Mouse (Mus musculus) left cerebral cortex, postnatal 36 days (tissue): ENCODE data around the gene Mab21l2. TPM values are rescaled to one million over a fixed set of nuclear protein-coding genes. Genes with fewer than 3 reads are reported as not detected.

Source experiments
- DNase-seq, 2 experiments: peaks; one replicate each; pipeline ENCODE4 v3.0.0; 2021 to 2022; ENCODE audit warnings: low spot score in 2 of 2, mixed read lengths in 1 of 2
- intact Hi-C: fragments of 180-260 bp; cut with DNase I; formaldehyde crosslinking; loops from one replicate; pipeline ENCODE4 v1.15.1; 2025
- total RNA-seq, 2 experiments: library from RNA; stranded (reverse); gene quantifications; 2 replicates each; pipeline ENCODE4 v1.2.3; 2021

The Mab21l2 gene
- not detected for total RNA-seq

DNA sequence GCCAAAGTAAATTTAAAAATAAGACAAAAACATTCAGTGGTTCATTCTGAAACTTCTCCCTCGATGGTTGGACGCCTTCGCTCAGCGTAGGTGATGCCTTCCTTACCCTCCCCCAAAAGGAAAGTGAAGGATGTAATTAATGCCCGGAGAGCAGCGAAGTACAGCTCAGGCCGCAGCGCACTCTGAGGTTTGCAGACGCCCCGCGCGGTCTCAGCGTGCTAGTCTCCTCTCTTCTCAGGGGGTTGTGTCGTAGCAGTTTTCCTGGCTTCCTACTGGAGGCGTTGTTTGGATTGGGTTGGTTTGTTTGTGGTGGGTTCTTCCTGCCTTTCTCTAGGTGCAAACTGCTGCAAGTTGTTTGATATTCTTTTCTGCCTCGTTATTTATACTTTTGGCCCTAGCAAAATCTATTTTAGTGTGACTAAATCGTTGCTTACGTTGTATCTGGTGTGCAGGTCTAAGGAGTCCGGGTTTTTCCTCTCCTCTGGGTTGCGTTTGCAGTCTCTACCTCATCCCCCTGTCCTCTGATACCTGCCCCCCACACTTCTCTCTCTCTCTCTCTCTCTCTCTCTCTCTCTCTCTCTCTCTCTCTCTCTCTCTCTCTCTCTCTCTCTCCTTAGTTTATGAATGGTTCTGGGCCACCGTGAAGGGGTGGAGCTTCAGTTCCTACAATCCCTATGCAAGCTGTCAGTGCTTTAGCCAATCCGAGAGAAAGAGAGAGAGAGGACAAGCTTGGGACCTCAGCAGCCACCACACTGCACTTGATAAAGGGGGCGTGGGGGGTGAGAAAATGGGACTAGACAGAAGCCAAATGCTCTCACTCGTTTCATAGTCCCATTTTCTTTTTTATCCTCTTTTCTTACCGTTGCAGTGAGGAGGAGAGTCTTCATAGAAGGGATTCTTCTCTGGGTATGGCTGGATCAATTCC, at the start of gene Mab21l2:
Gene Mab21l2, minus strand, starts transcription at position 539 of the 925 bp plus-strand sequence.
- intact Hi-C loops = no loop called here
- no peak for DNase-seq

DNA sequence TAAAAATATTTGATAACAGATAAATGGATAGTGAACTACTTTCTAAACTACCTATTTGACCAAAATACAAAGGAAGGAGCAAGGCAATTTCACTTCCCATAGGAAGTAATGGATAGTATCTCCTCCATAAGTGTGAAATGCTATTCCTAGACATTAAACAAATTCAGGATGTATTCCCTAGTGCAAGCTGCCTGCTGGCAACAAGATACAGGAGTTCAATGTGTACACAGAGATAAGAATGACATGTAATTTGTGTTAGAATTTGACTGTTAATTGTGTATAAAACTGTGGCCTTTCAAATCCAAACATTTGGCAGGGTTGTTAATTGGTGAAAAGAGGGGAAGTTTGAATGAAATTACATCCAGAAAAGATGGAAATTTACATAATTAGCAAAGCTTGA, 26.9 kb upstream of the Mab21l2 start:
- no peak for DNase-seq
- intact Hi-C loops = no loop called here

DNA sequence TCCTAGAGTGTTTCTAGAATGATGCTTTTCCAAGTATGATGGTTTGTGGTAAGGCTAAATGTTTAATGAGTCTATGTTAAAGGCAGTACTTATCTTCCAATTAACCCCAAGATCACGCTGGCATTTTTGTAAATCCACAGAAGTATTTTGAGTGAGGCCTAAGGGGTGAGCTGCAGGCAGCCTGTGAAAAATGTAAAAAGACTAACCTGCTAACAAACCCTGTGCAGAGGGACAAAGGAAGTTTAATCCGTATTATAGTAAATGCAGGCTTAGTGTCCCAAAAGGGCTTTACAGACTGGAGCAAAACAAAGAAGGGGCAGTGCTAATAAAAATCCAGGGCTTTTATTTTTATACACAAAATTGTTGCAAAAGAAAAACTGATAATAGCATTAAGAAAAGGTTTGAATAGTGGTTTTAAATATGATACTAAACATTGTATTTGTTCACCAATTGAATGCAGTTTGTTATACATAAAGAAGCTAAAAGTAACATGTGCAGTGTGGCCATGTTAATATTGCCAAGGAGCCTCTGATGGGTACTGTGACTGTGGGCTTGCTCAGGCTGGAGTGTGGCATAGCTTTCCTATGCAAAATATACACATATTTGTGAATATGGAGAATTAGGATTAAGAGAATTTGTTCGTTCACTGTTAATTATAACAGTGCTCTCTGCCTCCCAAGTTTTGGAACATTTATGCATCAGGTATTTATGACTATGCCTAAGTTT, 24.3 kb upstream of the Mab21l2 start:
- no peak for DNase-seq
- intact Hi-C loops = no loop called here

DNA sequence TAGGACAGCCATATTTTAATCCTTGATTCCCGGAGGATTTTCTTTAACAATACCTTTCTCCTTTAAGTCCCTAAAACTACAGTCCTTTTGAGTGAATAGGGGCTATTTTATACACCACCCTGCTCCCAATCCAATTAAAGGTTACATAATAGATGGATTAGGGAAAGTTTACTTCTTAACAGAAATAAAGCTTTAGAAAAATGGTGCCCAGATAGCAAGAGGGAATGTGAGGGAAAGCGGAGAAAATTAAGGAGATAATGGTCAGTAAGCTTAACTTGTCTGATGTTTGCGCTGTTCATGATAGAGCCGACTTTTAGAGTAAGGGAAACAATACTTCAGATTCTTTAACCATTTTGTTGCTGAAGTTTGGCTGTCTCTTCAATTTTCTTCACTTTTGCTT, 23.1 kb upstream of the Mab21l2 start:
- DNase-seq = no peak
- intact Hi-C loops = no loop called here

DNA sequence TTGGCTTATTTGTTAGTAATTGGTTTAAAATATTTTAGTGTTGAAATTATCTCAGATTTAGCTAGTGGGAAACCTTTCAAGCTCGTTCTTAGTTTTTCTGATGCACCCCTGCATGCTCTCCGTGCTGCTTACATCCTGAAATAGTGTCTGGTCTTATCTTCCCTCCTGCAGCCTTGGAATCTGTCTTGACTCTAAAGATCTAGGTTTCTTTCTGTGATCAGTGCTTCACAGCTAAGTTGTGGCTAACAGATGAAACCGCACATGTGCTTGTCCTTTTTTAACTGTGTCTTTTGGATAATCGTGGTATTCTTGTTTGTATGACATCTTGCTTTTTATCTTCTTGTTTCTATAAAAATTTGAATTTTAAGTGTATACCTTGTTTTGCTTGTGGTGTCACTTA, 18.9 kb upstream of the Mab21l2 start:
- DNase-seq = no peak
- intact Hi-C loops = no loop called here

DNA sequence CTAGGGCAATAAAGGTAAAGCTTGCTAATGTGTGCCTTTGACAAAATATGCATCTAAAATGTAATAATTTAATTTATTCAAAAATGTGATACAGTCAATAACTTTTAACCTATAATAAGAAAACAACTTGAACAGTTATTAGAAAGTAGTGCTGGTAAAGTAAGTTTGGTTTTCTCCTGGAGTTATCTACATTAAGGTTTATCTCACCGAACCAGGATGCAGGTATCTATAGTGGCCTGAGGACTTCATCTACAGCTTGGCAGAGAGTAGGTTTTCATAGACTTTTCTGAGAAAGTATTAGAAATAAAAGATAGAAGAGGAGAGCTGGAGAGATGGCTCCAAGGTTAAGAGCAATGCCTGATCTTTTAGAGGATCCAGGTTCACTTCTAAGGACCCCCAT, 13.0 kb upstream of the Mab21l2 start:
- intact Hi-C loops = no loop called here

DNA sequence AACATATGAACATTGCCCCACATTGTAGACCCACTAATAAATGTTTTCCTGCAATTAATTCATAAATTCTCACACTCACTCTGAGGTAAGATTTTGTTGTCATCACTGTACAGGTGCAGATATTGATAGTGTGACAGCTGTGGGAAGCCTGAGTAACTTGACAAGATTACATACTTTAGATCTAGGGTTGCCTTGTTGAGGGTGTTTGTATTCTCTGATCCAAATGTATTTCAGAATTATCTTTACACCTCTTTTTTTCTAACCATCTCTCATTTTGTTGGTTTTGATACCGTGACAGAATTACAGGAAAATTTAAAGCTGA, 12.6 kb upstream of the Mab21l2 start:
- intact Hi-C loops = no loop called here

More for the DNA sequence above, 13.0 kb upstream of the Mab21l2 start:
- no peak for DNase-seq

DNA sequence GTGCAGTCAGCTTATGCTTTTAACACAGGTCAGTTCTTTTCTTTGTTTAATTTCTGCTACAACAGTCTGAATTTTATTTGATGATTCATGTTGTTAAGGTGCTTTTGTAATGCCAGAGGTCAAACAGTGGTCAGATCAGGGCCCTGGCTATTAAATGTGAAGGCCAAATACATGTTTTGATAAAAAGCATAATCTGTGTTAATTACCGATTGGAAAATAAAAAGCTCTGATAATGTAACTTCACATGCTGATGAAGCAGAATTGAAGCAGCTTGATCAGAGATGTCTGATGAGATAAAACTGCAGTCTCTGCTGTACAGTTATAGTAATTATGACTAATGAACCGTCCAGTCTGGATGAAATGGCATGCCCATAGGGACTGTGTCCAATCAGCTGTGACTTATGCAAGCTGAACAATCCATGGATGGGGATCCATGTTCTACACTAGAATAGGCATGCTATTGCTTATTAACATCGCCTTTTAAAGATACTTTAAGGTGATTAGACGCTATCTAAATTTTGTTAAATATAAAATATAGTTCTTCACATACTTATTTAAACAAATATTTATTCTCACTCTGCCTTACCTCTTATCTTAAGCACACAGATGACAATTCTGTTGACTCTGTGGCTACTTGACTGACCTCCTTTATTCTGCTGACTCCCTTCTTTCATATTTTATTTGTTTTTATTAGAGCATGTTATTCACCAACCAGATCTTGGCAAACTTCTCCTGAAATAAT, 12.0 kb upstream of the Mab21l2 start:
- intact Hi-C loops = no loop called here
- no peak for DNase-seq

More for the DNA sequence above, 12.6 kb upstream of the Mab21l2 start:
- DNase-seq = no peak

DNA sequence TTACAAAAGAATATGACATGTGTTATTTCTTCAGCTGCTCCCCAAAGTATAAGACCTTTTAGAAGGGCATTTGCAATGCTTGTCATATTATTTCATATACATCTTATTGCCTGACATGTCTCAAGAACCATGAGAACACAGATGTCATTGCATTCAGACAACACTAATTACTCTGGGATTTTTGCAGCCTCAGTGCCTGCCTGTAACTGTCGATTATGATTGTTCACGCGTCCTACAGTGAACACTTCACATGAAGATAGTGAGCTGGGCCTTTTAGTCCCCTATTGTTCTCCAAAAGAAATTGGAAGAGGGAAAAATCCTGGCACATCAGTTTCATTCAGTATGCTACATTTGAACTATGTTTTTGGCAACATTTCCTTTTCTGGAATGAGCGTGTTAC, 11.2 kb upstream of the Mab21l2 start:
- no peak for DNase-seq
- intact Hi-C loops = no loop called here

DNA sequence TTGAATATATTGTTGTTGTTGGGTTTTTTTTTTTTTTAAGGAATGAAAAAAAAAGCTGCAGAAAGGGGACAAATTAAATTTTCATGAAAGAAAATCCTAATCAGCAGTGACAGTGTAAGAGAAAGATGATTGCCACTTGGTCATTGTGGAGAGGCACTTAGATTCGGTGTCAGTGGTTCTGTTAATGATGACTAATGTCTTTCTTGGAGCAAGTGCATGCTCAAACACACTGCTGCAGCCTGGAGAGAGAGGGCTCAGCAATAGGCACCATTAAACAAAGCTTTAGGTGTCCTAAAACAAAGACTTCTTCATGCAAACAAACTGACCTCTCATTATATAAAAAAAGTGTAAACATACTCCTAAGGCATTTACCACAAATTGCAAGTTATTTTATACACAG, 10.5 kb upstream of the Mab21l2 start:
- intact Hi-C loops = no loop called here

DNA sequence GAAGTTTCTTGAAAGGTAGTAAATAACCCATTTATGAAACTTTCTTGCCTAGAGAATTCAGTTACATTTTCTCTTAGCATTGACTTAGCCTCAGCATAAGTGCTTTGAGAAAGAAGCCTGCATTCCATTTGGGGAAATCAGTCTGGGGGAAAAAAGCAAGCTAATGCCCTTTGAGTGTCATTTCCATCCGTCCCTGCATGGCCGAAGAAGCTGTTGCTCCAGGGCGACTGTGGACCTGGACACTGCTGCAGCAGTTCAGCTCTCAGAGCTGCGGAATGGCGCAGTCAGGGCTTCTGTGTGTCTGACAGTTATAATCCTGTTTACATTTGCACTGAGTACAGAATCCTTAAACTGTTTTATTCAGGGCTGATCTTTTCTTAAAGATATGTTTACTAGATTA, 3.7 kb upstream of the Mab21l2 start:
- DNase-seq = no peak
- intact Hi-C loops = no loop called here

More for the DNA sequence above, 10.5 kb upstream of the Mab21l2 start:
- no peak for DNase-seq

DNA sequence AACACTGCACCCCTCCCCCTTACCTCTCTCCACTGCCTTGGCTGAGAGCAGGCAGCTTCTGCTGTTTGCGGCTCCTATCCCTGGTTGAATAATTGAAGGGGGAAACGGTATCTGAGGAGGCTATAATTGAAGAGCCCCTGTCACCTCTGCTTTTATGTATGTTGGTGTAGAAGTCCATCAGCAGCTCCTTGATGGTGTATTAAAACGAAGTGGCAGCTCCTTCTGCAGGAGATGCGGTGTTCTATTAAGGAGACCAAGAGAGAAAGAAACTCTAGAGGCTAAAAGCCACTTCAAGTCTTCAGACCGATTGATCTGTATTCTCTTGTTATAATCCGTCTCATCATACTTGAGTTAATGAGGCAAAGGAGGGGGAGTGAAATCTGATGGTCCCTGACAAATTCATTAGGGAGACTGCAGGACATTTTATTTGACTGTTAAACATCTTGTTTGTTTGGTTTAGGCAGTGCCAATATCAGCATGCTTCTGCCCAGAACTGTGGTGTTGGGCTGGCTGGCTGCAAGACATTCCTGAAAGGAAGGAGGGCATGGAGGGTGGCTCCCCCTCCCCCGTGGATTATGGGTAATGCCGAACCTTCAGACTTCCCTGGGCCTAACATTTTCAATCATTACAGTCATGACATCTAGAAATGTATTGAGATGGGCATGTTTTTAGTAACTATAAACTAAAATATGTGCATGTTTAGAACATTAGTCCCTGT, 2.7 kb upstream of the Mab21l2 start:
- intact Hi-C loops = no loop called here
- no peak for DNase-seq

DNA sequence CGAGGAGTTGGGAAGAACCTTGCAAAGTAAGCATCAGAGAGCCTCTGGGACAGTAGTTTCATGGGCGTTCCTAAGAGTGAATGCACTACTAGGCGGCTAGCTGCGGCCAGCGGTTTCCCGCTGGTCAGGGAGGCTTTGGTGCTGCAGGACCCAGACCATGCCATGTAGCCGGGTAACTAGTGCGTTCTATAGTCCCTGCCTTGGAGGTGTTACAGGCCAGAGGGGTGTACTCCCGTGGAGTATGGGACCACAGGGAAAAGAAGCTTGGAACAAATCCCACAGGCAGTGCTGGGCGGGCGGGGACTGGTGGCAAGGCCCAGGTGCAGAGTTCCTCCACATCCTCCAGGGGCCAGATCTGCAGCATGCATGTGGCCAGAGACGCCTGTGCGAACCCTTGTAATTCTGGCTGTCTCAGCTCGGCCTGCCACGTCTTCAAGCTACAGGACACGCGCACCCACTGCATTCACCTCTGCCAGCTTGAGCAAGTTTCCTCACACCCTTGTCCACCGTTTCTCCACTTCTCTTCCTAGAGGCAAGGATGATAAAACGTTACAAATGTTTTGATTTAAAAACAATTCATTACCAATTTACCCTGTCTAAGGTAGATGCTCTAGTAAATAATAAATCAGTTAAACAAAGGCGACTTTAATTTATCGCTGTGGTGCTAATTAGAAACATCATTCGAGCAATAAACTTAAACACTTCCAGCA, 2.0 kb upstream of the Mab21l2 start:
- intact Hi-C loops = no loop called here
- no peak for DNase-seq

DNA sequence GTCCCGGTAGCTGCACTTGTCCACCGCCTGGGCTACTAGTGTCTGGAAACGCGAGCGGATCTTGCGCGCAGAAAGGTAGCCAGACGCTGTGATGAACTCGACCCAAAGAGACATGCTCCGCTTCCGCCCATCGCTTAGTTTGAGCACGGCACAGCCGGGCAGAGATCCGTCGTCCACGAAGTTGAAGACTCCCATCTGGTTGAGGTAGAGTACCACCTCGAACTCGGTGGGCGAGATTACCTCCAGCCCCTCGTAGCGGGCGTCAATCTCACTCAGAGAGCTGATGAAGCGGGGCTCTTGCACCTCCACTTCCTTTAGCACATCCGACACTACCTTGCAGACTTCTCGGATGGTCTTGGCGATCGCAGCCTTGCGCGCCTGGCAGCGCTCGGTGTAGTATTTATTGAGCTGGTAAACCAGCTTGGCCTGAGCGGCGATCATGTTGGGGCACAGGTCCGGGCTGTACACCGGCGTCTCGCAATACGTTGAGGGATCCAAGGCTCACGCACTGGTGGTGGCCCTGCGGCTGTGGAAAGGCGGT, 1.1 kb downstream of the Mab21l2 start:
- intact Hi-C loops = no loop called here

DNA sequence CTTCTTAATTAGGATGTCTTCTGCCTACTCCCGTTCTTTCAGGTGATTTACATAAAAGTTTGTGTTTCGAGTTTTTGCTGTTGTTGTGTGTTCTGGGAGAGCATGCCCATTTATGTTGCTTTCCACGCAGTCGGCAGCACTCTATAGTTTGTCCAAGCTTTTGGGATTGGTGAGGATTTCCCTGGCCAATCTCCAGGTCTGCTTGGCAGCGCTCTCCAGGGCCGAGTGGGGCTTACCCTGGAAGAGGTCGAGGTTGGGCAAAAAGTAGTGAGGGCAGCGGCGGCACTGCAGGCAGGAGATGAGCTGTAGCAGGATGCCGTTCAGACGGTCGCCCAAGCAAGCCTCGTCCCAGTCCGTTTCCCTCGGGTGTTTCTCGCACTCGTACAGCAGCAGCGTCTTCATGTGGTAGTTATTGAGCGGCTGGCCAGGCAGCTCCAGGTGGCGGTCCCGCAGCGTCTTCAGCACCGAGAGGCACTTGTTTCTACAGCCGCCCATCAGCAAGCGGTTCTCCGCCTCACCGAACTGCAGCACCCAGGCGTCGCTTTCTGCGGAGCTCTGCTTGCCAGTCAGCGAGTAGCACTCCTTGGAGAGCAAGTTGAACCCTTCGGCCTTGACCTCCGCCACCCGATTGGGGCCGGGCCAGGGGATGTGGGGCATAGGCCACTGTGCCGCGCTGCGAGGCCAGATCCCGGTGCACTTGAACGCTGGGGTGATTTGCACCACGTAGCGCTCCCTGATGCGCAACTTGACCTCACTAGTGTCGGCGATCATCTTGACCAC, 1.8 kb downstream of the Mab21l2 start:
- intact Hi-C loops = no loop called here
- peak; percentile 30 to 38 for DNase-seq

More for the DNA sequence above, 1.1 kb downstream of the Mab21l2 start:
- peak in 1 of 2 experiments; percentile 12 for DNase-seq

DNA sequence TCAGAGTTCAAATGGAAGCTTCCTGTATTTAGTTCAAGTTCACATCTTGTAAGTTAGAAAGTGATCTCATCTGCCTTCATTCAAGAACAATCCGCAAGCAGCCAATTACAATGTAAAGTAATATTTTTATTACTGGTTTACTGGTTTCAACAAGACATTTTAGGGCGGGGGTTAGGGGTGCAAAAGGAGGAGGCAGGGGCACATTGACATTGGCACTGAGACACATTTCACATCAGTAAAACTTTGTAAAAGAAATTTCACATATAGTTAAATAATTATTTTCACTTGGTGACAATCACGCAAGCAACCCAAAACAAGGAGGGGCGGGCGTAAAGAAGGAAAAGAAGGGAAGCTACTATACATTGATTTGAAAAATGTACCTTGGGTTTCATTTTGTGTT, 2.5 kb downstream of the Mab21l2 start:
- no peak for DNase-seq
- intact Hi-C loops = no loop called here

DNA sequence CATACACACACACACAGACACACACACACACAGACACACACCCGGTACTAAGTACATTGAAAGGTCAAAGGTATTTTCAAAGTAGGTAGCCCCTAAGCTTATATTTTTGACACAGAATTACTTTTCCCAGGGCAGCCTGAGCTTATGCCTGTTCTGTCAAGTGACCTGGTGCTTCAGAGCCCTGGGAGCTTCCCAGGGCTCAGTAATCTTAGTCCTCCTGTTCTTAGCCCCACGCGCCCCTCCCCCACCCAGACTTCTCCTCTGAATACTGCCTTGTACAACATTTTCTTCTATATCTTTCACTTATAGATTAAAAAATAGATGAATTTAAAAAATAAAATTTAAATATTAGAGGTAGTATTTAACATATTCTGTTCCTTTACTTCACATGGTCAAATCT, 3.6 kb downstream of the Mab21l2 start:
- DNase-seq = no peak
- intact Hi-C loops = no loop called here

DNA sequence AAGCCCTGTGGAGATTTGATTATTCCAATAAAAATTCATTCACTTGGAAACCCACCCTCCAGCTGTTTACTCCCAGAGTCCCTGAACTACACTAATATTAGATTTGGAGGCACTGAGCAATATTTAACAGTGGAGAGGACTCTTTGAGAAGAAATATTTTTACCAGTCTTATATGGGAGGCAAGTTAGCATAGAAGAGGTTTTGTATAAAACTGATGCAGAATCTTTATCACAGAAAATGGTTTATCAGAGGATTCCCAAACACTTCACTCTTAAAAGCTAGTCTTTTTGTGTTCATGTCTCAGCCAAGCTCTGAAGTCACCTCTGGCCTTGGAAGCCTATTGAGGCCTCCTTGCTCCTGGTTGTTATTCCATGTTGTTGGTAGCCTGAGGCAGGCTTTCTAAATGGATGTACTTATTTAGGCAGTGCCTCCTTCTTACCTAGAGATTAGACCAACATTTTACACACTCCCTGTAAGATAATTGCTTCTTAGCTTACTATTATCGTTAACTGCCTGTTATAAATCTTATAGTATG, 6.5 kb downstream of the Mab21l2 start:
- no peak for DNase-seq
- intact Hi-C loops = no loop called here
